Mouse (Mus musculus): ENCODE measurements at regions not wholly inside any gene's neighbourhood (a gene's known extent, or its start where the extent isn't known, plus 50 kb on each side); places are given as distances from the start of the nearest gene placed in this dataset.

GRCm38 (mm10) chr14:33865746-33866145, 57.6 kb upstream of the Gdf10 start:
- no peak for DNase-seq

GRCm38 (mm10) chr14:33867674-33868073, 55.7 kb upstream of the Gdf10 start:
- no peak for DNase-seq

Data from spleen, adult 18-20 months (tissue).